Mouse (Mus musculus) cerebellum, adult (tissue): ENCODE results near the gene Ctnnal1.

ENCODE experiments used
- ATAC-seq: cut with Nextera tagmentation; 2 replicates; pipeline ENCODE4 v1.9.2; 2017; ENCODE audit warnings: mild to moderate bottlenecking, moderate library complexity, mixed read lengths; ENCODE audit not compliant: insufficient number of reproducible peaks, low FRiP score, low TSS enrichment

The Ctnnal1 gene

GRCm38 (mm10) chr4:56811642-56812041 is 53.3 kb downstream of the Ctnnal1 start:
- ATAC-seq, result no peak

- ATAC-seq, result no peak
These were observed 55.9 kb downstream of the Ctnnal1 start for GRCm38 (mm10) chr4:56809050-56809449.

- no peak for ATAC-seq
These were observed 62.3 kb downstream of the Ctnnal1 start for GRCm38 (mm10) chr4:56802669-56803150.

- peak; percentile 91 for ATAC-seq
These were observed 62.9 kb downstream of the Ctnnal1 start, which contains the start of the genes Elp1 and Fam206a for GRCm38 (mm10) chr4:56801907-56802668. TSS of gene Elp1 (minus strand) at chr4:56802331. TSS of gene Fam206a (plus strand) at chr4:56802345.

GRCm38 (mm10) chr4:56791373-56791772 is 73.6 kb downstream of the Ctnnal1 start:
- no peak for ATAC-seq

GRCm38 (mm10) chr4:56771065-56771464 is 93.9 kb downstream of the Ctnnal1 start:
- ATAC-seq, result no peak

- no peak for ATAC-seq
These were observed 96.1 kb downstream of the Ctnnal1 start for GRCm38 (mm10) chr4:56768913-56769312.

- no peak for ATAC-seq
These were observed 97.1 kb downstream of the Ctnnal1 start for GRCm38 (mm10) chr4:56767861-56768284.
